Mouse (Mus musculus): Measurements from ENCODE around the gene Slc16a1. TPM values are rescaled to one million over a fixed set of nuclear protein-coding genes. Genes with fewer than 3 reads are reported as not detected.

The Slc16a1 gene
- polyA plus RNA-seq, 1 experiment = not detected

DNA sequence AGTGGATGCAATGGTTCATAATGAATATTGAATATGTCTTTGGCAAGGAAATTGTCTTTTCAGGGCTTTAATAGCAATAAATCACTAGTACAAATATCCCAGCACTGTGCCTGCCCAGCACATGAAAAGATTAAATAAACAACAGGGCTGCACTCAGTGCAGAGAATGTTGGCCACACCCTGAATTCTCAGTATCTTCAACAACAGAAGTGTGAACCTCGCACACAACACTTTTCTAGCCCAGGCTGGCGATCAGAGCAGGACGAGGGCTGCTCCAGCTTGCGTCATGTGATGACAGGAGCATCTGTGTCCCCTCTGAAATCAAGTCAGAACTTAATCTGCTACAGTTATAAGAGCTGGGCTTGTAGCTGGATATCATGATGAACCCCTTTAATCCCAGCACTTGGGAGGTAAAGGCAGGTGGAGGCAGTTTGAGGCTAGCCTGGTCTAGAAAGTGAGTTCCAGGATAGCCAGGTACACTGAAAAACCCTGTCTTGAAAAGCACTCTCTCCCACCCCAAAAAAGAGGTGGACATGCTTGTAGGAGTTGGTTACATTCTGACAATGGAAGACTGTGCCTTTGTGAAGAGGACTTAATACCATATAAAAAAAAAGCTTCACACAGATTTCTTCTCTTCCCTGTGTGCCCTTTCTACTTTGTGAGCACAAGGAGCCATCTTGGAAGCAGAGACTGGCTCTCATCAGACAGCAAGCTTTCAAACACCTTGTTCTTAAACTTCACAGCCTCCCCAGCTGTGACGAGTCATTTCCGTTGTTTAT lies 27.8 kb upstream of the Slc16a1 start:
- H3K27ac ChIP-seq (ENCODE audit: insufficient read depth, low read depth, low read length) = no peak overlapping the region
- TF ChIP-seq CTCF (IDR thresholded peaks at IDR 0.05; ENCODE audit: insufficient read depth, low read depth, low read length) (no peak), POLR2A (IDR thresholded peaks at IDR 0.05; ENCODE audit: insufficient read depth, low read depth, low read length) (no peak)
- 78% methylated on average over 6 of the region's 6 CpGs for WGBS
- H3K4me3 ChIP-seq (ENCODE audit: insufficient read depth, low read depth, low read length) = no peak overlapping the region
- no peaks in the 10 kb centered on the region for H3K4me1 ChIP-seq (ENCODE audit: control insufficient read depth, insufficient read depth, low read length)

DNA sequence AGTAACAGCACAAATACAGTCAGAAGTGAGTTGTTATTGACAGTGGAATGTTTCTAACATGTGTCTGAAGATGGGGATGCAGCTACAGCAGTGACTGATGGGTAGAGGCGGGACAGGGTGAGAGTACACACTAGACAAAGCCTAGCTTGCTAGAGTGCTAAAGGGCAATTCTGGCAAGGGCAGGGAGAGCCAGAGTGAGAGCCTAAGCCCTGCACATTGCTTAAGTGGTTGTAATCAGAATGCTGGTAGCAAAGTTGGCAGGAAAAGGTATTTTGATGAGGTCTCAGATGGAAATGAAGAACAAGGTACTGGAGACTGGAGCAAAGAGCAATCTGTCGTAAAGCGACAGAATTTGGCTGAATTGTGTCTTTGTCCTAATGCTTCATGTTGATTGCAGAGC lies 26.5 kb upstream of the Slc16a1 start:
- Histone ChIP-seq H3K4me3 (ENCODE audit: insufficient read depth, low read depth, low read length) (no peak overlapping the region), H3K4me1 (ENCODE audit: control insufficient read depth, insufficient read depth, low read length) (no peaks in the 10 kb centered on the region), H3K27ac (ENCODE audit: insufficient read depth, low read depth, low read length) (no peak overlapping the region)
- TF ChIP-seq CTCF (IDR thresholded peaks at IDR 0.05; ENCODE audit: insufficient read depth, low read depth, low read length) (no peak), POLR2A (IDR thresholded peaks at IDR 0.05; ENCODE audit: insufficient read depth, low read depth, low read length) (no peak)
- 84% methylated on average over 3 of the region's 3 CpGs for WGBS

DNA sequence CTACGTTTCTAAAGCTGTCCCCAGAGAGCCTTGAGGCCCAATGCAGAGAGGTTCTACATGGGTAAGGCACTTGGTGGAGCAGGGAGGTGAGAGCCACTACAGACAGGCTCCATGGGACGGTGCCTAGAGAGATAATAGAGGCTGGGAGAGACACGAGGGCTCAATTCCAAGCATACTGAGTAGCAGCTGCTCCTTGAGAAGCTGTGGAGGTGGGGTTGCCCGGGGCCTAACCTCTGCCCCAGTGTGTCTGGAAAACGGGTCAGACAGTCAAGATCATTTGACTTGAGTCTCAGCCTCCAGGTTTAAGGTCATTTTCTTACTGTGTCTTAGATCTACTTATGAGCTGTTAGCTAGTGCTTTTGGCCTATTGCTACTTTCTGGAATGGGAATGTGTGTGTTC lies 25.4 kb upstream of the Slc16a1 start:
- Histone ChIP-seq H3K27ac (ENCODE audit: insufficient read depth, low read depth, low read length) (no peak overlapping the region), H3K4me3 (ENCODE audit: insufficient read depth, low read depth, low read length) (no peak overlapping the region), H3K4me1 (ENCODE audit: control insufficient read depth, insufficient read depth, low read length) (no peaks in the 10 kb centered on the region)
- 69% methylated on average over 5 of the region's 5 CpGs for WGBS
- TF ChIP-seq POLR2A (IDR thresholded peaks at IDR 0.05; ENCODE audit: insufficient read depth, low read depth, low read length) (no peak), CTCF (IDR thresholded peaks at IDR 0.05; ENCODE audit: insufficient read depth, low read depth, low read length) (no peak)

DNA sequence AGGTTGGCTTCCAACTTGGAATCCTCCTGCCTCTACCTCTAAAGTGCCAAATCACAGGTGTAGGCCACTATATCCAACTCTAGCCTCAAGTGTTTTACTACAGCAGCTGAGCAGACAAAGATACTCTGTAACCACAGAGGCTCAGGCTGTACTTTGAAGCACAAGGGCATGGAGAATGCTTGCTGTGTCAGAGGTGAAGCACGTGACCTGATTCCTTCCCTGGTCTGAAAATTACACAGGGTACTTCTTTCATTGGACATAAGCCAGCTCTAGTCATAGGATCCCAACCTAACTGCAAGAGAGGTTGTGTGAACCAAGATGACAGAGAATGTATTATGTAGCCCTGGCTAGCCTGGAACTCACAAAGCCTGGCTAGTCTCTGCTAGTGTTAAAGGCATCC lies 24.4 kb upstream of the Slc16a1 start:
- Histone ChIP-seq H3K4me1 (ENCODE audit: control insufficient read depth, insufficient read depth, low read length) (no peaks in the 10 kb centered on the region), H3K4me3 (ENCODE audit: insufficient read depth, low read depth, low read length) (no peak overlapping the region), H3K27ac (ENCODE audit: insufficient read depth, low read depth, low read length) (no peak overlapping the region)
- WGBS = 90% methylated on average over 1 of the region's 1 CpGs
- TF ChIP-seq CTCF (IDR thresholded peaks at IDR 0.05; ENCODE audit: insufficient read depth, low read depth, low read length) = no peak
- TF ChIP-seq POLR2A (IDR thresholded peaks at IDR 0.05; ENCODE audit: insufficient read depth, low read depth, low read length) = no peak

DNA sequence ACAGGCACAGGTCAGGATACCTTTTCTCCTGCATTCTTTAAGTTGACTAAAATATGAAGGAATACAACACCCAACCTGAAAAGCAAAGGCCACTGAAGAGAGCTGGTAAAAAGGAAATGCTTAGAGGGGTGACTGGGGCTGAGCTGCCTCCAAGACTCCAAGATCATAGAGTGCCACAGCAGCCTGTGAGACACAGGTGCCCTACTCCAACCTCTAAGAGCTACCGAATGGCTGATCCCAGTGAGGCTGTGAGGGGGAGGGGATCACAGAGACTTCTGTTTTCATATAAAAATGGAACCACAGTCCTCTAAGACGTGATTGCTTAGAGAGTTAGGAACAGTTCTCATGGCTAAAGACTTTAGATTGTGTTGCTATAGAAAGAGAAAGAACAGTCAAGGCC lies 23.3 kb upstream of the Slc16a1 start:
- Histone ChIP-seq H3K27ac (ENCODE audit: insufficient read depth, low read depth, low read length) (no peak overlapping the region), H3K4me3 (ENCODE audit: insufficient read depth, low read depth, low read length) (no peak overlapping the region), H3K4me1 (ENCODE audit: control insufficient read depth, insufficient read depth, low read length) (no peaks in the 10 kb centered on the region)
- TF ChIP-seq POLR2A (IDR thresholded peaks at IDR 0.05; ENCODE audit: insufficient read depth, low read depth, low read length) (no peak), CTCF (IDR thresholded peaks at IDR 0.05; ENCODE audit: insufficient read depth, low read depth, low read length) (no peak)
- WGBS = 88% methylated on average over 2 of the region's 2 CpGs

DNA sequence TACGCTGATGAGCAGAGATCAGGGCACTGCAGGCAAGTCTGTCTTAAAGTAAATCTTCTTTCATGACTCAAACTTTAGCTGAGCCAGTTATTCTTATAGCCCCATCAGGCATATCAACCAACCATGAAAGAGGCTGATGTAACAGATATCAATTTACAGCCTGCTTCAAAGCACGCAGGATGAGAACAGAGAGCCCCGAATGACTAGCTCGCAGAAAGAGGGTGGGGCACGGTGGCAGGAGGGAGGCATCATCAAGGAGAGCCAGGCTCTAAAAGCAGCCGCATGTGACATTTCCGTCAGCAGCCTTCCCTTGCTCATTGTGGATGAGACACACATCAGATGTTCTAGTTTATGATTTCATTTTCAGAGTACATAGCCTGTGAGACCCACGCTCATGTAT lies 22.3 kb upstream of the Slc16a1 start:
- no peak overlapping the region for H3K4me3 ChIP-seq (ENCODE audit: insufficient read depth, low read depth, low read length)
- no peaks in the 10 kb centered on the region for H3K4me1 ChIP-seq (ENCODE audit: control insufficient read depth, insufficient read depth, low read length)
- 64% methylated on average over 8 of the region's 8 CpGs for WGBS
- no peak for TF ChIP-seq POLR2A (IDR thresholded peaks at IDR 0.05; ENCODE audit: insufficient read depth, low read depth, low read length)
- no peak for TF ChIP-seq CTCF (IDR thresholded peaks at IDR 0.05; ENCODE audit: insufficient read depth, low read depth, low read length)
- H3K27ac ChIP-seq (ENCODE audit: insufficient read depth, low read depth, low read length) = no peak overlapping the region

DNA sequence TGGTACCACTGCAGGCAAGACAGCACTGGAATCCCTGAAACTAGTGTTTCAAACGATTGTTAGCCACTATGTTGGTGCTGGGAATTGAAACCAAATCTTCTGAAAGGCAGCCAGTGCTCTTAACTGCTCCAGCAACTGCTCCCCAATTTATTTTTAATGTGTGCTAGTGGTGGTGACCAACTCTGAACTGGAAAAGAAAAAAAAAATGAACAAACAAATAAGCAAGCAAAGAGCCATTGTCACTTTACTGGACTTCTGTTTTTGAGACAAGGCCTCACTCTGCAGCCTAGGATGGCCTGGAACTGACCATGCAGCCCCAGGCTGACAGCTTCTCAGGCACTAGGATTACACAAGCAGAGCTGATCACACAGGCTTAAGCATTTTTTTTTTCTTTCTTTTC lies 16.6 kb upstream of the Slc16a1 start:
- no peak for TF ChIP-seq CTCF (IDR thresholded peaks at IDR 0.05; ENCODE audit: insufficient read depth, low read depth, low read length)
- Histone ChIP-seq H3K4me1 (ENCODE audit: control insufficient read depth, insufficient read depth, low read length) (no peaks in the 10 kb centered on the region), H3K4me3 (ENCODE audit: insufficient read depth, low read depth, low read length) (no peak overlapping the region), H3K27ac (ENCODE audit: insufficient read depth, low read depth, low read length) (no peak overlapping the region)
- 49% methylated on average over 1 of the region's 1 CpGs for WGBS

DNA sequence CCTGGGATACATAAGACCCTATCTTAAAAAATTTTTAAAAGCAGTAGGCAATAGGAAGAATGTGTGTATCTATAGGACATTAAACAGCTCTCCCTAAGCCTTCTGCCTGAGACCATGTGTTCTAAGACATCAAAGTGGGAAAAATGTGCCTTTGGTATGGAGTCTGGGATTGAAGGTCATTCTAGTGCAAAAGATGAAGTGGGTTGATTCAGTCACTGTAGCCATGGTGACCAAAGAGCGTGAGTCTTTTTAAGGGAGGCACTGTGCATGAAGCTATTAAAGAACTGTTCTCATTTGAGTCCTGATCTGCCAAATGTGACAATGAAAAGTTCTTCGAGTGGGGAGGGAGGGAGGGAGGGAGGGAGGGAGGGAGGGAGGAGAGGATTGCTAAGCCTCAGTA lies 8.7 kb upstream of the Slc16a1 start:
- H3K4me1 ChIP-seq (ENCODE audit: control insufficient read depth, insufficient read depth, low read length) = peaks cover 2% of the 10 kb centered on the region; the same call in 1 of the 2 replicates
- no peak overlapping the region for H3K4me3 ChIP-seq (ENCODE audit: insufficient read depth, low read depth, low read length)
- WGBS = 31% methylated on average over 2 of the region's 2 CpGs
- TF ChIP-seq CTCF (IDR thresholded peaks at IDR 0.05; ENCODE audit: insufficient read depth, low read depth, low read length) (no peak), POLR2A (IDR thresholded peaks at IDR 0.05; ENCODE audit: insufficient read depth, low read depth, low read length) (no peak)
- H3K27ac ChIP-seq (ENCODE audit: insufficient read depth, low read depth, low read length) = no peak overlapping the region

DNA sequence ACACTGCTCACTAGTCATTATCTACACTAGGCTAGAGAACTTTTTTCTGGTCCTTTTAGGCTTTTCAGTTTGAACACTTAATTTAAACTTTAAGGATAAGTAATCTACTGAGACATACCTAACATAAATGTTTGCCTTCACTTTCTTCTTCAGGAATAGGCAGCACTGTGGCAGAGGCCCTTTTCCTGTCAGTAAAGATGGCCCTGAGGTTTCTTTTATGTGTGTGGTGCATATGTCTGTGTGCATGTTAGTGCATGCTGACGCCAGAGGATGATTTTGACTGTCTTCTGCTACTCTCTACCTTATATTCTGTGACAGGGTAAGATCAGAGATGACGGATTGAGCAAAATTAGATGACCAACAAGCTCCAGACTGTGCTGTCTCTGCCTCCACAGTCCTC lies 7.5 kb upstream of the Slc16a1 start:
- no peak overlapping the region for H3K27ac ChIP-seq (ENCODE audit: insufficient read depth, low read depth, low read length)
- peaks cover 2% of the 10 kb centered on the region; the same call in 1 of the 2 replicates for H3K4me1 ChIP-seq (ENCODE audit: control insufficient read depth, insufficient read depth, low read length)
- H3K4me3 ChIP-seq (ENCODE audit: insufficient read depth, low read depth, low read length) = no peak overlapping the region
- TF ChIP-seq POLR2A (IDR thresholded peaks at IDR 0.05; ENCODE audit: insufficient read depth, low read depth, low read length) (no peak), CTCF (IDR thresholded peaks at IDR 0.05; ENCODE audit: insufficient read depth, low read depth, low read length) (no peak)
- 92% methylated on average over 2 of the region's 2 CpGs for WGBS

Measured in olfactory bulb, adult 2 months (tissue).